Mouse (Mus musculus): ENCODE measurements at regions not wholly inside any gene's neighbourhood (a gene's known extent, or its start where the extent isn't known, plus 50 kb on each side); places are given as distances from the start of the nearest gene placed in this dataset.

- no peaks in the 10 kb centered on the region for H3K9me3 ChIP-seq (replicated peaks; ENCODE audit: control insufficient read depth, insufficient read depth, low read length, poor library complexity, severe bottlenecking)
- no peak overlapping the region for H3K27ac ChIP-seq (ENCODE audit: insufficient read depth, low read length)
- TF ChIP-seq CTCF (IDR thresholded peaks at IDR 0.05; ENCODE audit: low read depth, low read length): no peak
- TF ChIP-seq EP300 (IDR thresholded peaks at IDR 0.05; ENCODE audit: insufficient read depth, low read depth, low read length): no peak
- no peak for TF ChIP-seq POLR2A (IDR thresholded peaks at IDR 0.05; ENCODE audit: insufficient read depth, low read length)
- no peak overlapping the region for H3K4me3 ChIP-seq (ENCODE audit: low read depth, low read length)
- no peaks in the 10 kb centered on the region for H3K4me1 ChIP-seq (ENCODE audit: control insufficient read depth, insufficient read depth, low read length)
- H3K36me3 ChIP-seq (ENCODE audit: control insufficient read depth, insufficient read depth, low read length, poor library complexity, severe bottlenecking): no peaks in the 10 kb centered on the region
- H3K9ac ChIP-seq (ENCODE audit: low read depth, poor library complexity, severe bottlenecking): no peak overlapping the region
- H3K27me3 ChIP-seq (ENCODE audit: control insufficient read depth, insufficient read depth, low read length, poor library complexity, severe bottlenecking): no peaks in the 10 kb centered on the region
Measured at GRCm38 (mm10) chr17:9752848-9753247, 83.3 kb upstream of the Pabpc6 start.

GRCm38 (mm10) chr17:9751348-9752170, 82.0 kb upstream of the Pabpc6 start:
- Histone ChIP-seq H3K9ac (ENCODE audit: low read depth, poor library complexity, severe bottlenecking) (no peak overlapping the region), H3K27ac (ENCODE audit: insufficient read depth, low read length) (no peak overlapping the region)
- no peak for TF ChIP-seq CTCF (IDR thresholded peaks at IDR 0.05; ENCODE audit: low read depth, low read length)
- TF ChIP-seq POLR2A (IDR thresholded peaks at IDR 0.05; ENCODE audit: insufficient read depth, low read length): no peak
- TF ChIP-seq EP300 (IDR thresholded peaks at IDR 0.05; ENCODE audit: insufficient read depth, low read depth, low read length): no peak

GRCm38 (mm10) chr17:9750046-9750445, 80.5 kb upstream of the Pabpc6 start:
- no peaks in the 10 kb centered on the region for H3K4me1 ChIP-seq (ENCODE audit: control insufficient read depth, insufficient read depth, low read length)

More at GRCm38 (mm10) chr17:9751348-9752170, 82.0 kb upstream of the Pabpc6 start:
- no peaks in the 10 kb centered on the region for H3K9me3 ChIP-seq (replicated peaks; ENCODE audit: control insufficient read depth, insufficient read depth, low read length, poor library complexity, severe bottlenecking)
- H3K36me3 ChIP-seq (ENCODE audit: control insufficient read depth, insufficient read depth, low read length, poor library complexity, severe bottlenecking): no peaks in the 10 kb centered on the region
- H3K4me3 ChIP-seq (ENCODE audit: low read depth, low read length): no peak overlapping the region
- no peaks in the 10 kb centered on the region for H3K27me3 ChIP-seq (ENCODE audit: control insufficient read depth, insufficient read depth, low read length, poor library complexity, severe bottlenecking)
- H3K4me1 ChIP-seq (ENCODE audit: control insufficient read depth, insufficient read depth, low read length): no peaks in the 10 kb centered on the region

DNA sequence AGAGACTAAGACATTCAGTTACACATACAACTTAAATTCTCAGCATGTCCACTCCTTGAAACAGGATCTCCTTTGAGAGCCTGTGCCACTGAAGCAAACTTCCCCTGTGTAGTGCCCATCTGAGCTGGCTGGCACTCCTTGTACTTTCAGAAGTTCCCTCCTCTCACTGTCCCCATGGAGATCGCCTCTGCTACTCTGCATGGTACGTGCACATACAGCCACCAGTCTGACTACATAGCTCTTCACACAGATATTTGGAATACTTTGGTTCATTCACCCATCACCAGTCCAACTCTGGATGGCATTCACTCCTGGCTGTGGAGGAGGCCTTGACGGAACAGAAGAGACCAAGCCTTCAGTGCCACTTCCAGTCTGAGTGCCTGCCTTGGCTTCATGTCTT, 79.8 kb upstream of the Pabpc6 start:
- no peaks in the 10 kb centered on the region for H3K4me1 ChIP-seq (ENCODE audit: control insufficient read depth, insufficient read depth, low read length)
- no peak for TF ChIP-seq EP300 (IDR thresholded peaks at IDR 0.05; ENCODE audit: insufficient read depth, low read depth, low read length)
- no peak for TF ChIP-seq CTCF (IDR thresholded peaks at IDR 0.05; ENCODE audit: low read depth, low read length)
- no peak for TF ChIP-seq POLR2A (IDR thresholded peaks at IDR 0.05; ENCODE audit: insufficient read depth, low read length)
- H3K9ac ChIP-seq (ENCODE audit: low read depth, poor library complexity, severe bottlenecking): no peak overlapping the region
- H3K27ac ChIP-seq (ENCODE audit: insufficient read depth, low read length): no peak overlapping the region
- no peaks in the 10 kb centered on the region for H3K27me3 ChIP-seq (ENCODE audit: control insufficient read depth, insufficient read depth, low read length, poor library complexity, severe bottlenecking)
- H3K9me3 ChIP-seq (replicated peaks; ENCODE audit: control insufficient read depth, insufficient read depth, low read length, poor library complexity, severe bottlenecking): no peaks in the 10 kb centered on the region
- no peak overlapping the region for H3K4me3 ChIP-seq (ENCODE audit: low read depth, low read length)
- H3K36me3 ChIP-seq (ENCODE audit: control insufficient read depth, insufficient read depth, low read length, poor library complexity, severe bottlenecking): no peaks in the 10 kb centered on the region

More at GRCm38 (mm10) chr17:9750046-9750445, 80.5 kb upstream of the Pabpc6 start:
- Histone ChIP-seq H3K36me3 (ENCODE audit: control insufficient read depth, insufficient read depth, low read length, poor library complexity, severe bottlenecking) (no peaks in the 10 kb centered on the region), H3K9me3 (replicated peaks; ENCODE audit: control insufficient read depth, insufficient read depth, low read length, poor library complexity, severe bottlenecking) (no peaks in the 10 kb centered on the region), H3K27ac (ENCODE audit: insufficient read depth, low read length) (no peak overlapping the region), H3K4me3 (ENCODE audit: low read depth, low read length) (no peak overlapping the region), H3K9ac (ENCODE audit: low read depth, poor library complexity, severe bottlenecking) (no peak overlapping the region), H3K27me3 (ENCODE audit: control insufficient read depth, insufficient read depth, low read length, poor library complexity, severe bottlenecking) (no peaks in the 10 kb centered on the region)
- TF ChIP-seq POLR2A (IDR thresholded peaks at IDR 0.05; ENCODE audit: insufficient read depth, low read length) (no peak), EP300 (IDR thresholded peaks at IDR 0.05; ENCODE audit: insufficient read depth, low read depth, low read length) (no peak), CTCF (IDR thresholded peaks at IDR 0.05; ENCODE audit: low read depth, low read length) (no peak)

DNA sequence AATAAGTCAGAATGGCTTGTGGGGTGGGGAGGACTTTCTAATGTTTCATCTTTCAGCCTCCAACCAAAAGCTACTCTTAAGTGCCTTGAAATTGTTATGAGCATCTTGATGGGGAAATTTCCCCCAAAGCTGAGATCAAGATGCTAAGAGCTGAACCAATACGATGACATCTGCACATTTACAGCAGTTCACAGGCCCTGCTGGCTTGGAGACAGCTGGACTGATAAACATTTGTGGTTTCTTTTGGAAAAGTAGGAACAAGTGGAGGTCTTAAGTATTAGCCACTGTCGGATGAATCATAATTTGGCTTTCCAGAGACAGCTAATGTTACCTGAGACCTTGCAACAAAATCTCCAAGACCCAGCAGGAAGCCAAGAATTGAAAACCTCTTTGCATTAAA, 78.4 kb upstream of the Pabpc6 start:
- Histone ChIP-seq H3K9ac (ENCODE audit: low read depth, poor library complexity, severe bottlenecking) (no peak overlapping the region), H3K9me3 (replicated peaks; ENCODE audit: control insufficient read depth, insufficient read depth, low read length, poor library complexity, severe bottlenecking) (no peaks in the 10 kb centered on the region), H3K4me3 (ENCODE audit: low read depth, low read length) (no peak overlapping the region), H3K27ac (ENCODE audit: insufficient read depth, low read length) (no peak overlapping the region), H3K27me3 (ENCODE audit: control insufficient read depth, insufficient read depth, low read length, poor library complexity, severe bottlenecking) (no peaks in the 10 kb centered on the region), H3K36me3 (ENCODE audit: control insufficient read depth, insufficient read depth, low read length, poor library complexity, severe bottlenecking) (no peaks in the 10 kb centered on the region), H3K4me1 (ENCODE audit: control insufficient read depth, insufficient read depth, low read length) (no peaks in the 10 kb centered on the region)
- TF ChIP-seq EP300 (IDR thresholded peaks at IDR 0.05; ENCODE audit: insufficient read depth, low read depth, low read length) (no peak), CTCF (IDR thresholded peaks at IDR 0.05; ENCODE audit: low read depth, low read length) (no peak), POLR2A (IDR thresholded peaks at IDR 0.05; ENCODE audit: insufficient read depth, low read length) (no peak)

DNA sequence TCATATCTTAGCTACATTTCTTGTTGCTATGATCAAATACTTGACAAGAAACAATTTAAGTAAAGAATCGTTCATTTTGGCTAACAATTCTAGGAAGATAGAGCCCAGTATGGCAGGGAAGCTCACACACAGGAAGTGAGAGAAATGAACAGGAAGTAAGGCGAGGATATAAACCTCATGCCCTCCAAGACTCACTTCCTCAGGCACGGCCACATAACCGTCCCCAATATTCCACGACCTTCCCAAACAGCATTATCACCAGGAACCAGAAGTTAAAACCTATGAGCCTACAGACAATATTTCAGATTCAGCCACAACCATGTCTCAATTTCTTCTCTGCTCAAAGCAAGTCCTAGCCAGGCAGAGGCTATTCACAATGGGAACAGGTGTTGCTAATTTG, 73.8 kb upstream of the Pabpc6 start:
- Histone ChIP-seq H3K4me1 (ENCODE audit: control insufficient read depth, insufficient read depth, low read length) (no peaks in the 10 kb centered on the region), H3K9me3 (replicated peaks; ENCODE audit: control insufficient read depth, insufficient read depth, low read length, poor library complexity, severe bottlenecking) (no peaks in the 10 kb centered on the region), H3K9ac (ENCODE audit: low read depth, poor library complexity, severe bottlenecking) (no peak overlapping the region), H3K27ac (ENCODE audit: insufficient read depth, low read length) (no peak overlapping the region), H3K4me3 (ENCODE audit: low read depth, low read length) (no peak overlapping the region), H3K27me3 (ENCODE audit: control insufficient read depth, insufficient read depth, low read length, poor library complexity, severe bottlenecking) (no peaks in the 10 kb centered on the region), H3K36me3 (ENCODE audit: control insufficient read depth, insufficient read depth, low read length, poor library complexity, severe bottlenecking) (no peaks in the 10 kb centered on the region)
- TF ChIP-seq EP300 (IDR thresholded peaks at IDR 0.05; ENCODE audit: insufficient read depth, low read depth, low read length): no peak
- no peak for TF ChIP-seq CTCF (IDR thresholded peaks at IDR 0.05; ENCODE audit: low read depth, low read length)
- TF ChIP-seq POLR2A (IDR thresholded peaks at IDR 0.05; ENCODE audit: insufficient read depth, low read length): no peak

Data from ES-Bruce4 (cell line).